Mouse (Mus musculus): ENCODE measurements around the gene Pmvk. TPM values are rescaled to one million over a fixed set of nuclear protein-coding genes. Genes with fewer than 3 reads are reported as not detected.

Pmvk gene
- polyA plus RNA-seq, 1 experiment from 2014 or later, result 74.5 TPM

DNA sequence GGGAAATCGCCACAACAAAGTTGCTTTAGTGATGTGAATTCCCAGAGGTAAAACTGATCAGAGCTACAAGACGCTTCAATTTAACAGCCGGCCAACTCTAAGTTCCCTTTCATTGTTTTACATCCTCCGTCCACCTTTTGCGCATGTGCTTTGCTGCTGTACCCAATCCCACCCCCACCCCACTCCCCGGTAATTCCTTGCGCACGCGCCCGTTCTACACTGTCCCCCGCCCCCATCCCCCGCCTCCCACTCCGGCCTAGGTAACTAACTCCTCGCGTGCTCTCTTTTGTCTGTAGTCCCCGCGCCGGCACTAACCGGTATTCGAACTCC lies 36.5 kb upstream of the Pmvk start:
- Histone ChIP-seq H3K4me1 (ENCODE audit: control insufficient read depth, insufficient read depth, low read length) (peaks cover 27% of the 10 kb centered on the region), H3K36me3 (ENCODE audit: control insufficient read depth, insufficient read depth, low read length) (peaks cover 6% of the 10 kb centered on the region; the same call in 1 of the 2 replicates), H3K4me3 (ENCODE audit: low read depth, low read length) (peak overlapping the region; percentile 53), H3K4me2 (ENCODE audit: low read depth) (peak overlapping the region; percentile 77), H3K9me3 (ENCODE audit: control insufficient read depth, low read length) (no peaks in the 10 kb centered on the region), H3K27me3 (ENCODE audit: control insufficient read depth, insufficient read depth, low read length) (no peaks in the 10 kb centered on the region), H3K9ac (ENCODE audit: low read length) (peak overlapping the region; percentile 49), H3K27ac (ENCODE audit: low read depth, low read length) (peak overlapping the region; percentile 47; the same call in 1 of the 2 replicates)
- ATAC-seq (ENCODE audit: insufficient read depth, low FRiP score, low TSS enrichment) (peak; percentile 40), DNase-seq (ENCODE audit: low spot score) (no peak)
- 0% methylated on average over 20 of the region's 20 CpGs for WGBS

DNA sequence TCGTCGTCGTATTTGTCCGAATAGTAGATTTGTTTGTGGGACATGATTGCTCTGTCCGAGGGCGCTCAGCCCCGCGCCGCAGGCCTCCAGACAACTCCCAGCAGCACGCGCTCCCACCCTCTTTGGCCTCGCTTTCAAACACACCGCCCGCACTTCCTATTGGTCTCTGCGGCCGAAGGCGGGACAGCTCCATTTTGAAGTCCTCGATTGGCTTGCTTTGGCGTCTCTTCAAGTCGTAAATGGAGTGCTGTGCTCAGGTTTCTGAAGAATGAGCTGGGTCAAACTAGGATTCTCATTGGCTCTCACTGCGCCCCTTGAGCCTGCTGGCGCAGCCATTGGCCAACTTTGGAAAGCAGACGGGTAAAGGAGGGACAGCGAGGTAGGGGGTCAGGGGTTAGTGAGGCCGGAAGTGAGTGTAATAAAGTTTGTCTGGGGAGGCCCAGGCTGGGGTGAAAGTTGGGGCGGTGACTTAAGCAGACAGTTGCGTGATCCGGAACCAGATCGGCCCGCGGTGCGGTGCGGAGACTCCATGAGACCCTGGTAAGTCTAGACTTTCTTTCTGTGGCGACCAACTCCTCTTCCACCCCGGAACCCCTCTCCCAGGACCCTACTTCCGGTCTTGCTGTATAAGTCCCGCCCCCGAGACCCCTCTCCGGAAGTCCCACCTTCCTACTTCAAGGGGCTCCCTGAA lies 36.0 kb upstream of the Pmvk start, which contains the start of the genes Cks1b and Shc1:
Gene Cks1b, minus strand, starts transcription at position 214 of the 691 bp plus-strand sequence.
Gene Shc1, plus strand, starts transcription at position 274 of the 691 bp plus-strand sequence.
- peaks cover 6% of the 10 kb centered on the region; the same call in 1 of the 2 replicates for H3K36me3 ChIP-seq (ENCODE audit: control insufficient read depth, insufficient read depth, low read length)
- H3K4me3 ChIP-seq (ENCODE audit: low read depth, low read length), result peak within 1 kb of the TSS; percentile 53
- H3K9me3 ChIP-seq (ENCODE audit: control insufficient read depth, low read length), result no peaks in the 10 kb centered on the region
- H3K4me2 ChIP-seq (ENCODE audit: low read depth), result peak within 1 kb of the TSS; percentile 91
- under 1% methylated on average over 38 of the region's 39 CpGs for WGBS
- peak within 1 kb of the TSS; percentile 84 for H3K27ac ChIP-seq (ENCODE audit: low read depth, low read length)
- H3K9ac ChIP-seq (ENCODE audit: low read length), result peak within 1 kb of the TSS; percentile 66
- peaks cover 27% of the 10 kb centered on the region for H3K4me1 ChIP-seq (ENCODE audit: control insufficient read depth, insufficient read depth, low read length)
- peak; percentile 95 for ATAC-seq (ENCODE audit: insufficient read depth, low FRiP score, low TSS enrichment)
- H3K27me3 ChIP-seq (ENCODE audit: control insufficient read depth, insufficient read depth, low read length), result no peaks in the 10 kb centered on the region
- DNase-seq (ENCODE audit: low spot score), result peak; percentile 96

DNA sequence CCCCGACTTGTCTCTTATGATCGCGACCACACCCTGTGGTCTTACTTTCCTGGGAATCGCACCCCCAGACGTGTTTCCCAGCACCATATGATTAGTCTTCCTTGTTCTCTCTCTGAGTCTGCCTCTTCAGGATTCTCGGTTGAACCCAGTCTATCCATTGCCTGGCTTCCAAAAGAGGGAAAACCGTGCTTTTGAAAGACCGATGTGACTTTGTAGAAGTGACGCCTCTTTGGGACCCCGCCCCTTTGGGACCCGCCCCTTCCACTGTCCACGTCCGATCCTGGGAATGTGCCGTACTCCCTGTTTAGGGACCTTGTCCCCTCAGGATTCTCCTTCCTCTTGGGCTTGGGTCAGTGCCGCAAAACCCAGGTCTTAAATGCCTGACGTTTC lies 35.5 kb upstream of the Pmvk start:
- ATAC-seq (ENCODE audit: insufficient read depth, low FRiP score, low TSS enrichment) (peak; percentile 37), DNase-seq (ENCODE audit: low spot score) (peak; percentile 81)
- Histone ChIP-seq H3K4me1 (ENCODE audit: control insufficient read depth, insufficient read depth, low read length) (peaks cover 27% of the 10 kb centered on the region), H3K4me3 (ENCODE audit: low read depth, low read length) (peak overlapping the region; percentile 53), H3K9me3 (ENCODE audit: control insufficient read depth, low read length) (no peaks in the 10 kb centered on the region), H3K36me3 (ENCODE audit: control insufficient read depth, insufficient read depth, low read length) (peaks cover 6% of the 10 kb centered on the region; the same call in 1 of the 2 replicates), H3K27me3 (ENCODE audit: control insufficient read depth, insufficient read depth, low read length) (no peaks in the 10 kb centered on the region), H3K9ac (ENCODE audit: low read length) (peak overlapping the region; percentile 66), H3K27ac (ENCODE audit: low read depth, low read length) (peak overlapping the region; percentile 84), H3K4me2 (ENCODE audit: low read depth) (peak overlapping the region; percentile 91)
- WGBS, result under 1% methylated on average over 16 of the region's 16 CpGs

DNA sequence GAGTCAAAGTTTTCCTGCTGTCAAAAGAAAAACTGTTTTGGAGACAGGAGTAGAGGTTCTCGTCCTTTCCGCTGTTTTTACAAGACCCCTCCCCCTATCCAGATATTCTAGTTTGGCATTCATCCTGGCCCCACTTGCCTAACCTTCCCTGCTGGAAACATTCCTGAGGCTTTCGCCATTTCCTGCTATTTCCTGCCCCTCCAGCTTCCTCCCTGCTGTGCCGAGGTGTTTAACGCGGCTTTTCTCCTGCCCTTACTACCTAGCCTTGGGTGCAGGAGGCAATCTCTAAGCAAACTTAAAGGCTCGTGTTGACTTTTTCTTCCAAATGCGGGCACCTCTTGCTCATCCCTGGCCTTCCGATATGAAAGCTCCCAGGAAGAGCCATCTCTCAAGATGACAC lies 34.8 kb upstream of the Pmvk start:
- DNase-seq (ENCODE audit: low spot score) (no peak), ATAC-seq (ENCODE audit: insufficient read depth, low FRiP score, low TSS enrichment) (no peak)
- Histone ChIP-seq H3K27me3 (ENCODE audit: control insufficient read depth, insufficient read depth, low read length) (no peaks in the 10 kb centered on the region), H3K27ac (ENCODE audit: low read depth, low read length) (peak overlapping the region; percentile 84; the same call in 1 of the 2 replicates), H3K9me3 (ENCODE audit: control insufficient read depth, low read length) (no peaks in the 10 kb centered on the region), H3K36me3 (ENCODE audit: control insufficient read depth, insufficient read depth, low read length) (peaks cover 6% of the 10 kb centered on the region; the same call in 1 of the 2 replicates), H3K4me2 (ENCODE audit: low read depth) (peak overlapping the region; percentile 91), H3K4me3 (ENCODE audit: low read depth, low read length) (peak overlapping the region; percentile 53), H3K9ac (ENCODE audit: low read length) (peak overlapping the region; percentile 66), H3K4me1 (ENCODE audit: control insufficient read depth, insufficient read depth, low read length) (peaks cover 27% of the 10 kb centered on the region)
- WGBS, result under 1% methylated on average over 9 of the region's 9 CpGs

GRCm38 (mm10) chr3:89419981-89420380 lies 34.4 kb upstream of the Pmvk start:
- WGBS, result 19% methylated on average over 3 of the region's 3 CpGs
- peak overlapping the region; percentile 67; the same call in 1 of the 2 replicates for H3K27ac ChIP-seq (ENCODE audit: low read depth, low read length)
- no peak for ATAC-seq (ENCODE audit: insufficient read depth, low FRiP score, low TSS enrichment)

GRCm38 (mm10) chr3:89420421-89420820 lies 33.9 kb upstream of the Pmvk start:
- peaks cover 27% of the 10 kb centered on the region for H3K4me1 ChIP-seq (ENCODE audit: control insufficient read depth, insufficient read depth, low read length)
- DNase-seq (ENCODE audit: low spot score) (no peak), ATAC-seq (ENCODE audit: insufficient read depth, low FRiP score, low TSS enrichment) (no peak)
- no peak overlapping the region for H3K9ac ChIP-seq (ENCODE audit: low read length)
- H3K9me3 ChIP-seq (ENCODE audit: control insufficient read depth, low read length), result no peaks in the 10 kb centered on the region
- no peak overlapping the region for H3K27ac ChIP-seq (ENCODE audit: low read depth, low read length)
- H3K27me3 ChIP-seq (ENCODE audit: control insufficient read depth, insufficient read depth, low read length), result no peaks in the 10 kb centered on the region
- H3K4me2 ChIP-seq (ENCODE audit: low read depth), result peak overlapping the region; percentile 58
- H3K4me3 ChIP-seq (ENCODE audit: low read depth, low read length), result 0 out of 2 replicates have a peak overlapping the region, but pooled peaks have one; percentile 39
- H3K36me3 ChIP-seq (ENCODE audit: control insufficient read depth, insufficient read depth, low read length), result peaks cover 2% of the 10 kb centered on the region; the same call in 1 of the 2 replicates
- WGBS, result 46% methylated on average over 2 of the region's 2 CpGs

More at GRCm38 (mm10) chr3:89419981-89420380, 34.4 kb upstream of the Pmvk start:
- peak overlapping the region; percentile 53 for H3K4me3 ChIP-seq (ENCODE audit: low read depth, low read length)
- peaks cover 27% of the 10 kb centered on the region for H3K4me1 ChIP-seq (ENCODE audit: control insufficient read depth, insufficient read depth, low read length)
- DNase-seq (ENCODE audit: low spot score), result no peak
- no peaks in the 10 kb centered on the region for H3K9me3 ChIP-seq (ENCODE audit: control insufficient read depth, low read length)
- peaks cover 2% of the 10 kb centered on the region; the same call in 1 of the 2 replicates for H3K36me3 ChIP-seq (ENCODE audit: control insufficient read depth, insufficient read depth, low read length)
- H3K4me2 ChIP-seq (ENCODE audit: low read depth), result peak overlapping the region; percentile 91
- H3K27me3 ChIP-seq (ENCODE audit: control insufficient read depth, insufficient read depth, low read length), result no peaks in the 10 kb centered on the region
- H3K9ac ChIP-seq (ENCODE audit: low read length), result peak overlapping the region; percentile 66; the same call in 1 of the 2 replicates

- Histone ChIP-seq H3K4me1 (ENCODE audit: control insufficient read depth, insufficient read depth, low read length) (peaks cover 27% of the 10 kb centered on the region), H3K27me3 (ENCODE audit: control insufficient read depth, insufficient read depth, low read length) (no peaks in the 10 kb centered on the region), H3K4me3 (ENCODE audit: low read depth, low read length) (peak overlapping the region; percentile 39), H3K36me3 (ENCODE audit: control insufficient read depth, insufficient read depth, low read length) (no peaks in the 10 kb centered on the region; the same call in 1 of the 2 replicates), H3K9me3 (ENCODE audit: control insufficient read depth, low read length) (no peaks in the 10 kb centered on the region), H3K27ac (ENCODE audit: low read depth, low read length) (peak overlapping the region; percentile 49; the same call in 1 of the 2 replicates), H3K4me2 (ENCODE audit: low read depth) (peak overlapping the region; percentile 58), H3K9ac (ENCODE audit: low read length) (peak overlapping the region; percentile 63)
- DNase-seq (ENCODE audit: low spot score) (peak; percentile 63), ATAC-seq (ENCODE audit: insufficient read depth, low FRiP score, low TSS enrichment) (no peak)
- WGBS, result 2% methylated on average over 11 of the region's 11 CpGs
Measured at GRCm38 (mm10) chr3:89421002-89421774, 33.2 kb upstream of the Pmvk start.

DNA sequence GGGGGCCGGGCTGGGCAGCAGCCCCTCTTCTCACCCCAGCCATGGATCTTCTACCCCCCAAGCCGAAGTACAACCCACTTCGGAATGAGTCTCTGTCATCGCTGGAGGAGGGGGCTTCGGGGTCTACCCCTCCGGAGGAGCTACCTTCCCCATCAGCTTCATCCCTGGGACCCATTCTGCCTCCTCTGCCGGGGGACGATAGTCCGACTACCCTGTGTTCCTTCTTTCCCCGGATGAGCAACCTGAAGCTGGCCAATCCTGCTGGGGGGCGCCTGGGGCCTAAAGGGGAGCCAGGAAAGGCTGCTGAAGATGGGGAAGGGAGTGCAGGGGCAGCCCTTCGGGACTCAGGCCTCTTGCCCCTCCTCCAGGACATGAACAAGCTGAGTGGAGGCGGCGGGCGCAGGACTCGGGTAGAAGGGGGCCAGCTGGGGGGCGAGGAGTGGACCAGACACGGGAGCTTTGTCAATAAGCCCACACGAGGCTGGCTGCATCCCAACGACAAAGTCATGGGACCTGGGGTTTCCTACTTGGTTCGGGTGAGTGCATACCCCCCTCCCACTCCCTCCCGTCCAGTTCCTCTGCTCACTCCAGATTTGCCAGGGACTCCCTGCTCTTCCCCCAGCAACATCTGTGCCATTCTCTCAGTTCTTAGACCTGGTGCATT lies 32.4 kb upstream of the Pmvk start:
- peak overlapping the region; percentile 58 for H3K4me2 ChIP-seq (ENCODE audit: low read depth)
- DNase-seq (ENCODE audit: low spot score) (no peak), ATAC-seq (ENCODE audit: insufficient read depth, low FRiP score, low TSS enrichment) (no peak)
- peak overlapping the region; percentile 63 for H3K9ac ChIP-seq (ENCODE audit: low read length)
- 0 out of 2 replicates have a peak overlapping the region, but pooled peaks have one; percentile 39 for H3K27ac ChIP-seq (ENCODE audit: low read depth, low read length)
- no peaks in the 10 kb centered on the region for H3K27me3 ChIP-seq (ENCODE audit: control insufficient read depth, insufficient read depth, low read length)
- H3K36me3 ChIP-seq (ENCODE audit: control insufficient read depth, insufficient read depth, low read length), result no peaks in the 10 kb centered on the region
- peaks cover 23% of the 10 kb centered on the region for H3K4me1 ChIP-seq (ENCODE audit: control insufficient read depth, insufficient read depth, low read length)
- H3K9me3 ChIP-seq (ENCODE audit: control insufficient read depth, low read length), result no peaks in the 10 kb centered on the region
- 5% methylated on average over 22 of the region's 22 CpGs for WGBS
- H3K4me3 ChIP-seq (ENCODE audit: low read depth, low read length), result peak overlapping the region; percentile 39
